Mouse (Mus musculus): ENCODE data around the gene Gm5901.
"Not testable (repeated sequence)": the region's sequence is repeated elsewhere in the genome, so short reads cannot be mapped to it uniquely, and the experiment has no call there.

Gm5901 gene

DNA sequence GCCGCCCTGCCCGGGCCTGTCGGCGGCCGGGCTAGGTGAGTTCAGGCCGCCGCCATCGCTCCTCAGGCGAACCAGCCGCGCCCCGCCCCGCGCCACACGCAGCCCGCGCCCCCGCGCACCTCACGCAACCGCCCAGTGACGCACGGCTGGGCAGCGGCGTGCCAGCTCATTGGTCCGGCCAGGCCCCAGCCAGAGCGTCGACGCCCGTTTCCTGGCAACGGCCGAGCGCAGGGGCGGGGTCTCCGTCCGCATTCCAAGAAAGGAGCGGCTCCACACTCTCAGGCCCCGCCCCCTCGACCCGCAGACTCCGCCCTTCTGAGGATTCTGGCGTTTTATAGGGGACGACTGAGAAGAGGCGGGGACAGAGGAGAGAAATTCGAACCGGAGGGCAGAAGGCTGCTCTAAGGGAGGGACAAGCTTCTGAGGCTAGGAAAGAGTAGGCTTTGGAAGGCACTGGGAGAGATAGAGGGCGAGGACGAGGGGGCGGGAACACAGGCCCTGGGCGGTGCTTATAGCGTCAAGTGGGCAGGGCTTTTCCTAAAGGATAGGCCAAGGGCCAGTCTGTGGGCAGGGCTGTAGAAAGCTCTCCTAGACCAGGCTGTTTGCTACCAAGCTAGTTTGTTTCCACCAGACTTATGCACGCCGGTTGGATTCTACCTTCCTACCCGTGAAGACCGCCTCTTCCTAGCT, 25.2 kb downstream of the Gm5901 start, which contains the start of gene Fam160a2:
Gene Fam160a2 (minus strand): TSS at position 120 of the 690 bp plus-strand sequence.
- DNase-seq (ENCODE audit: extremely low read depth, insufficient read length, low spot score) = peak; percentile 98

DNA sequence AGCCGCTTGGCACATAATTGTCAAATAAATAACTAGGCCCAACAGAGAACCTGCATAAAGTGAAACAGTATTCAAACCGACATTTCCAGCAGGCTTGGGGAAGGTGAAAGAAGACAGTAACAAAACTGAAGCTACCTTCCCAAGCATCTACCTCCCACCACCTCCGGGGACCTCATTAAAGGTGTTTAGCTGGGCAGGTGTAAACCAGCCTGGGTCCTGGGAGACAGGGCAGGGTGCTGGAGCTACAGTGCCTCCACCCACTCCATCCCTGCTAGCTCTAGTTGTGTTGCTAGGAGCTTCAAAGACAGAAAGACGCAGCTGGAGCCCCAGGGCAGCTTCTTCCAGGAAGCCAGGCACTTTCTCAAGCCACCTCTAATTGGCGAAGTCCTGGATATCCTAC, 29.4 kb downstream of the Gm5901 start, which contains the start of gene Cnga4:
Gene Cnga4 (plus strand): TSS at position 301 of the 400 bp plus-strand sequence.
- no peak for DNase-seq (ENCODE audit: extremely low read depth, insufficient read length, low spot score)

DNA sequence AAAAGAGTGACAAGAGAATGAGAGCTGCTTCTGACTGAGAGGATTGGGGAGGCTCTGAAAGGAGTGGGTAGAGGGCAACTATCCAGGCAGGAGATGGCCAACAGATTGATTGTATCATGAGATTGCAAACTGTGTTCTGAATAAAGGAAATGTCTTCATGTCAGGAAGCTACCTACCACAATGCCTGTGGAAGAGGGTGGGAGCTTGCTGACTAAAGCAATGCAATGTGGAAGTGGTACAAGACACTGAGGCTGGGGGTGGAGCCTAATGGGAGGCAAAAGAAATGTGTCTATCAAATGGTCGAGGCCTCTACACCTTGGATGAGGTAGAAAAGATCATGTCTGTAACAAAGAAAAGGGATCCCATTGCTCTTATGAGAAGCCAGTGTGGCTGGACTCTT, 31.5 kb downstream of the Gm5901 start:
- no peak for DNase-seq (ENCODE audit: extremely low read depth, insufficient read length, low spot score)

DNA sequence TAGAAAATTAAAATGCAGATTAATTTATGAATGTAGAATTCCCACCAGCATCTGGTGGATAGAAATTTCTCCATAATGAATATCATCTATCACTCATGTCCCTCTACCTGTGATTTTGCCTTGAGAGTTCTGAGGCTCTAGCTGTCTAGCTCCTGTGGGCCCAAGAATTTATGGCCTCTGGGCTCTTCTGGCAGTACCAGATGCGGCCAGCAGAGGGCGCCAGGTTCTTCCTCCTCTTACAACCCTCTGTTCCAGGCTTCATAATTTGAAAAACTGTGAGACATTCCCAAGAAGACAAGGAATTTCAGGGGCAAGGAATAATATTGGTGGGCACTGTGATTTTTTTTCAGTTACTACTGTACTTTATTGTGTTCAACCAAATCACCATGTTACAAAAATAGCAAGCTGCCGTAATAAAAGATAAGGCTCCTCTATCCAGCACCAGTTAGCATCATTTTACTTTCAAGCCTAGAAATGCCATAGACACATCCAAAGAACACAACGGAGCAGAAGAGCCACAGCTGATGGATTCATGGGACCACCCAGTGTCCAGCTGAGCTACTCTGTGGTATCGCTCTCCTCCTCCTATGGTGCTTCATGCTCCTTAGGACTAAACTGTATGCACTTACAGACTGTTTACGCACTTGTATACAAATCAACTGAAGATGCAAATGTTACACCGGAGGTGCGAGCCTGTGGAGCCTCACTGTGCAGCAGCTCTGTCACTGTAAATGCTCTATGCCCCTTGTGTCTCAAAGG, 37.2 kb downstream of the Gm5901 start:
- DNase-seq (ENCODE audit: extremely low read depth, insufficient read length, low spot score) = not testable (repeated sequence)

DNA sequence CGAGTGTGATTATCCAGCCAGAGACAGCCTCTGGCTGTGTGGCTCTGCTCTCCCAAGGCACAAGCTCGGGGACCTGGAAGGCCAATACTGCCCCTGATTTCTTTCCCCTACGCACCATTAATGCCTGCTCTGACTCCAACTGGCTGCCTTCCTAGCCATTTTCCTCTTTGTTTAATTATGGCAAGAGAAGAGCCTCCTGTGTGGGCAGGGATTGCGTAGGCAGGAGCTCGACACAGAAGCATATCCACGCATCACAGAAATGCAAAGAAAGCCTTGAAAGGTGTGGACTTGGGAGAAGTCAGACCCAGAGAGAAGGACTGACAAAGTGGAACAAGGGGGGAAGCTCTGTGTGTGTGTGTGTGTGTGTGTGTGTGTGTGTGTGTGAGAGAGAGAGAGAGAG, 39.5 kb downstream of the Gm5901 start:
- no peak for DNase-seq (ENCODE audit: extremely low read depth, insufficient read length, low spot score)

DNA sequence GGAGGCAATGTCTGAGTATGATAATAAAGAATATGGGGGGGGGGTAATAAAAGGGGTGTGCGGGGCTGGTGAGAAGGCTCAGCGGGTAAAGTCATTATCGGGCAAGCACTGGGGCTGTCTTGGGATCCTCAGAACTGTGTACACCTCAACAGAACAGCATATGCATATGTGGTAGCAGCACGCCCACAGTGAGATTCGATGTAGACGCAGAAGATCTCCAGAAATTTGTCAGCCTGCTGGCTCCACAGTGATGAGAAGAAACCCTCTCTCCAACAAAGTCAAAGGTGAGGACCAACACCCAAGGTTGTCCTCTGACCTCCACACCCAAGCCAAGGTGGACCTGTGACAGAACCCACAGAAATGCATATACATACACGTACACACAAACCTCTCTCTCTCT, 41.7 kb downstream of the Gm5901 start:
- DNase-seq (ENCODE audit: extremely low read depth, insufficient read length, low spot score) = no peak

DNA sequence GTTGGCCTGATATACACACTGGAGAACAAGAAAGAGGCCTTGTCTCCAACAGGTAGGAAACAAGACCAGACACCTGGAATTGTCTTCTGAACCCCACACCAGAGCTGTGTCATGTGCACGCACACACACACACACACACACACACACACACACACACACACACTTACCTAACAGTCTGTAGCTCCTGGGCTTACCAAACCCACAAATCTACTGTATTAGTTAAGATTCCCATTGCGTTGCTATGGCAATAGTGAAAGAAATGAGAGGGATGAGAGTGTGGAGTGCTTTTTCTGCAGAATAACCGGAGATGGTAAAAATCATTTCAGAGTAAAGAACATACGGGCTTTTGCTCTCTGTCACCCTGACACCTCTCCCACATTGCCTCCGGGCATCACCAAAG, 43.3 kb downstream of the Gm5901 start:
- no peak for DNase-seq (ENCODE audit: extremely low read depth, insufficient read length, low spot score)

DNA sequence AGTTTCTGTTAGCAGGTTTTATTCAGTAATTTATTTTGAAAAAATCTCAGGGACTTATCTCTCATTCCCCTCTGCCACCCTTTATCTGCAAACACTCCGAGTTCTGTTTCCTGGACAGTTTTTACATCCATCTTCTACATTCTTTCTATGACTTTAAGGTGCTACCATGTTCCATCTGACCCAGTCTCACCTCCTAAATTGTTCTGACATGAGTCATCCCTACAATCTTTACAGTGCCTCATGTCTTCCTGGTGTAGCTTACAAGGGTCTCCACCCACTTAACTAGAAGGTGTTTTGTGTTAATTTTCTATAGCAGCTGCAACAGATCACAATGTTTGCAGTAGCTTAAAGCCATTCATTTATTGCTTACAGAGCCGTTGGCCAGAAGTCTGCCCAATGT, 46.1 kb downstream of the Gm5901 start:
- no peak for DNase-seq (ENCODE audit: extremely low read depth, insufficient read length, low spot score)

DNA sequence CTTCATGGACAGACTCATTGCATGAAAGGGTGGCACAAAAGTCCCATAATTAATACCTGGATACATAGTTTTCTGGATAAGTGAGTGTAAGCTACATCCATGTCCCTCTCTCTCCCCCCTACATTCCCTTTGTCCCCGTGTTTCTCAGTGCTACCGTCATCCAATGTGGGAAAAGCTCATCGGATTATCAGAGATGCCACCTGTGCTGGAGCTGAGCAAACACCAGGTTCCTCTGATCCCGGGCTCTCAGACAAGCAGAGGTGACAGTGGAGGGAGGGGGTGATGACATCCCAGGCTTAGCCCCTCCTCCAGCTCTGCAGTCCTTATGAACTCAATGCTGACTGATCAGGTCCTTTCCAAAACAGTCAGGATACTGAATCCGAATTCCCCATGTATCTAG, 49.5 kb downstream of the Gm5901 start:
- no peak for DNase-seq (ENCODE audit: extremely low read depth, insufficient read length, low spot score)

DNA sequence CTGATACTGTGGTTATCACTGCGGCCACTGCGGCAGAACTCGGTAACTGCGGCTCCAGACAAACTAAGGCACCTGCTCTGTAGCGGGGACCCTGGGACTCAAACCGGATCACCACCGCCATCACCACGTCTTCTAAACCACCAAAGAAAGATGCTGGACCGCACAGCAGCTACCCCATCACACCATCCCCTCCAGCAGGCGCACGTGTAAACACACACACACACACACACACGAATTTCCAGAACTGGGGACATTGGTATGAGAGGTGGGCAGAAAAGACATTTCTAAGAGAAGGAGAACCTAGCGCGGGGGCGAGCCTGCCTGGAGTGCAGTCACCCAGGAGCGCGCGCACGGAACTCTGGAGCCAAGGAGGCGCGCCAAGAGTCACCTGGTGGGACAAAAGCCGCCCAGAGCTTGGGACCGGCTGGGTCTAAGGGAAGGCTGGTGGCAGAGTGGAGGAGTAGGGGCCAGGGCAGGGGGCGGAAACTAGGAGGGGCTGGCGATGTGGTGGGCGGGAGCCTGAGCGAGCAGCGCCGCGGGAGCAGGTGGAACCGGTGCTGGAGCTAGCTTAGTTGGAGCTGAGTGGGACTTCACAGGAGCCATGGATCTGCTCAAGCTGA, 50.7 kb downstream of the Gm5901 start, which contains the start of gene Cckbr:
Gene Cckbr (plus strand): TSS at position 308 of the 620 bp plus-strand sequence.
- no peak for DNase-seq (ENCODE audit: extremely low read depth, insufficient read length, low spot score)

DNA sequence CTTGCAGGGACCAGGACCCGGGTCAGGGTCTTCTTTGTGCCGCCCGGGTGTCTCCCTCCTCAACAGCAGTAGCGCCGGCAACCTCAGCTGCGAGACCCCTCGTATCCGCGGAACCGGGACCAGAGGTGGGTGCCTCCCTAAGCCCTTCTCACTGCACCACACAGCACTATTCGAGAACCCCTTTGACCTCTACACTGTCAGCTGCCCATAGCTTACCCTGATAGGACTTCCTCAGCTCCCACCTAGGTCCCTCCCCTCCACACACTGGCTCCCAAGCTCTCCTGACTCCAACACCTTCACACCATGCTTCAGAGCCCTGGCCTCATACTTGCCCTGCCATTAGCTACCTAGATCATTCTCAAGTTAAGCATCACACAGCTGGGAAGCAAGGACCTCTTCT, 51.2 kb downstream of the Gm5901 start:
- no peak for DNase-seq (ENCODE audit: extremely low read depth, insufficient read length, low spot score)

Data from 3134 (cell line).